Mouse (Mus musculus): ENCODE results near the gene Tm9sf3.

- TF ChIP-seq CTCF (IDR thresholded peaks at IDR 0.05; ENCODE audit: control insufficient read depth, insufficient read depth, insufficient read length): no peak
- no peak for TF ChIP-seq MAX (IDR thresholded peaks at IDR 0.05)
- TF ChIP-seq USF1 (IDR thresholded peaks at IDR 0.05; ENCODE audit: low read depth): no peak
- TF ChIP-seq MYOG (IDR thresholded peaks at IDR 0.05; ENCODE audit: control insufficient read depth, extremely low read depth, insufficient read length): no peak
- TF ChIP-seq MYOD1 (IDR thresholded peaks at IDR 0.05; ENCODE audit: control insufficient read depth, insufficient read length, low read depth): no peak
- TF ChIP-seq CEBPB (IDR thresholded peaks at IDR 0.05; ENCODE audit: low read depth): no peak
- no peak for TF ChIP-seq FOSL1 (IDR thresholded peaks at IDR 0.05; ENCODE audit: insufficient read depth, low read length, poor library complexity, severe bottlenecking)
These were observed 86.5 kb downstream of the Tm9sf3 start for GRCm38 (mm10) chr19:41177331-41177730.
